Comparison of ENCODE assay signal across 15 mouse cellular contexts in the genomic region with DNA sequence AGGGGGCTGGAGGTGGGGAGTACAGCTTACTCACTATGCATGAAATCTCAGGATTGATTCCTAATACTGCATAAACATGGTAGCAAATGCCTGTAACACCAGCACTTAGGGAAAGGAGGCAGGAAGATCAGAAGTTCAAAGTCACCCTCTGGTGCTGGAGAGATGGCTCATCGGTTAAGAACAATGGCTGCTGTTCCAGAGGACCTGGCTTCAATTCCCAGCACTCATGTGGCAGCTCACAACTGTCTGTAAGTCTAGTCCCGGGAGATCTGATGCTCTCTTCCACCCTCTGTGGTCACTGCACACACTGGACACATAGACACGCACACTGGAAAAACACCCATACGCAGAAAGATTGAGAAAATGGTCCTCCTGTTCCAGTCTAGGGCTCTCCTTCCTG. TPM values are rescaled to one million over a fixed set of nuclear protein-coding genes. Genes with fewer than 3 reads are reported as not detected.
"Had no signal": no experiment of that assay in that cellular context is flagged by ENCODE, and none has a peak within 500 bp of the region (broad histone marks: within the 10 kb centered on the region; RNA-seq: fewer than 3 reads in every experiment).

No protein-coding gene starts in this region.

- ATAC-seq: midbrain, embryonic 13.5 days had no signal

- DNase-seq: kidney, adult 18-20 months; kidney, adult 9 months; kidney, postnatal 14 days; kidney, postnatal 4 days; left cerebral cortex, postnatal 4 days; lung, adult 2 months; lung, postnatal 14 days; lung, postnatal 4 days; right cerebral cortex, postnatal 25 days; thymus, adult 18-20 months; thymus, postnatal 36 days had no signal

- H3K4me2 ChIP-seq: limb, embryonic 12.5 days; limb, embryonic 15.5 days; midbrain, embryonic 13.5 days had no signal

- H3K27me3 ChIP-seq: limb, embryonic 12.5 days; limb, embryonic 15.5 days; midbrain, embryonic 13.5 days had no signal

- H3K27ac ChIP-seq: limb, embryonic 12.5 days; limb, embryonic 15.5 days; midbrain, embryonic 13.5 days had no signal

- H3K9me3 ChIP-seq: limb, embryonic 12.5 days; limb, embryonic 15.5 days; midbrain, embryonic 13.5 days had no signal

- H3K4me1 ChIP-seq: limb, embryonic 12.5 days; limb, embryonic 15.5 days had no signal

- H3K9ac ChIP-seq: limb, embryonic 12.5 days; limb, embryonic 15.5 days; midbrain, embryonic 13.5 days had no signal

- H3K4me3 ChIP-seq: limb, embryonic 12.5 days; limb, embryonic 15.5 days; midbrain, embryonic 13.5 days had no signal

- H3K36me3 ChIP-seq: limb, embryonic 12.5 days; limb, embryonic 15.5 days; midbrain, embryonic 13.5 days had no signal

RNA-seq across cellular contexts. Expression of a gene that starts 52.2 kb away (rescaled TPM):
- polyA plus RNA-seq: neural tube, embryonic 14.5 days had no signal
